Mouse (Mus musculus) R1 (cell line): ENCODE data around the gene Hebp1.
A peak's percentile ranks its signal among the peaks of the same experiment; 100 is the strongest.

ENCODE experiments used
- DNase-seq: peaks from one replicate; pipeline ENCODE4 v3.0.0-alpha.2; 2018; ENCODE audit warnings: low read depth, low spot score

The Hebp1 gene

GRCm38 (mm10) chr6:135197446-135197845 lies 376 bp downstream of the Hebp1 start:
- peak; percentile 42 for DNase-seq

- DNase-seq = no peak
Measured at GRCm38 (mm10) chr6:135196707-135197106, 1.1 kb downstream of the Hebp1 start.

GRCm38 (mm10) chr6:135194907-135195306 lies 2.9 kb downstream of the Hebp1 start:
- DNase-seq = no peak

GRCm38 (mm10) chr6:135193733-135194132 lies 4.1 kb downstream of the Hebp1 start:
- DNase-seq = peak; percentile 77

- DNase-seq = peak; percentile 21
Measured at GRCm38 (mm10) chr6:135192993-135193392, 4.8 kb downstream of the Hebp1 start.

- no peak for DNase-seq
Measured at GRCm38 (mm10) chr6:135191906-135192305, 5.9 kb downstream of the Hebp1 start.

- DNase-seq = no peak
Measured at GRCm38 (mm10) chr6:135190122-135190521, 7.7 kb downstream of the Hebp1 start.

- no peak for DNase-seq
Measured at GRCm38 (mm10) chr6:135188629-135189028, 9.2 kb downstream of the Hebp1 start.

- no peak for DNase-seq
Measured at GRCm38 (mm10) chr6:135187076-135187917, 10.5 kb downstream of the Hebp1 start.

GRCm38 (mm10) chr6:135183961-135184360 lies 13.9 kb downstream of the Hebp1 start:
- DNase-seq = no peak

- DNase-seq = peak; percentile 70
Measured at GRCm38 (mm10) chr6:135182925-135183324, 14.9 kb downstream of the Hebp1 start.

GRCm38 (mm10) chr6:135178599-135178998 lies 19.2 kb downstream of the Hebp1 start:
- no peak for DNase-seq

GRCm38 (mm10) chr6:135177271-135177670 lies 20.6 kb downstream of the Hebp1 start:
- no peak for DNase-seq

GRCm38 (mm10) chr6:135175014-135175413 lies 22.8 kb downstream of the Hebp1 start:
- DNase-seq = no peak

- DNase-seq = peak; percentile 40
Measured at GRCm38 (mm10) chr6:135171736-135172135, 26.1 kb downstream of the Hebp1 start.

- DNase-seq = no peak
Measured at GRCm38 (mm10) chr6:135169246-135169645, 28.6 kb downstream of the Hebp1 start.

GRCm38 (mm10) chr6:135168471-135168870 lies 29.4 kb downstream of the Hebp1 start:
- DNase-seq = peak; percentile 36

GRCm38 (mm10) chr6:135167380-135168311 lies 30.2 kb downstream of the Hebp1 start:
- peak; percentile 80 for DNase-seq

- no peak for DNase-seq
Measured at GRCm38 (mm10) chr6:135166712-135167111, 31.1 kb downstream of the Hebp1 start.

GRCm38 (mm10) chr6:135166262-135166661 lies 31.6 kb downstream of the Hebp1 start:
- DNase-seq = no peak

GRCm38 (mm10) chr6:135165706-135166105 lies 32.1 kb downstream of the Hebp1 start:
- no peak for DNase-seq

GRCm38 (mm10) chr6:135165191-135165590 lies 32.6 kb downstream of the Hebp1 start:
- no peak for DNase-seq
